Mouse (Mus musculus): ENCODE measurements around the gene Atg14. TPM values are rescaled to one million over a fixed set of nuclear protein-coding genes. Genes with fewer than 3 reads are reported as not detected.
A peak's percentile ranks its signal among the peaks of the same experiment; 100 is the strongest.

The Atg14 gene
- total RNA-seq, 2 experiments from 2014 or later = 19.7 to 20.9 TPM

DNA sequence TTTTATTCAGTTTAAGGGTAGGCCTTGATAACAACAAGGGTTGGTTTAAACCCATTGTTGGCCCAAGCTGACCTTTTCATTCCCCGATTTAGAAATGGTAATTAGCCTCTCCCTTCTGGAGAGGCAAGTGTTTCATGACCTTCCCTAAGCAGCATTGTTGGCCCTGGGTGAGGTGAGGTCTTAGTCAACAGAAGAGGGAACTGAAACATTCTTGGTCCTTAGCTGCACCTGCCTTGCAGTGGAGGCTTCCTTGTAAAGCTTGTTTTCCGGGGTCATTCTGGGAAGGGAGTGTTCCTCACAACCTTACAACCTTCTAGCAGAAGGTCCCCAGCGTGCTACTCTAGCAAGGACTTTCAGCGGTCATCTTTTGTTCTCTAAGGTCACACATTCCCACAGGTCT lies 2.3 kb upstream of the Atg14 start:
- no peak overlapping the region for H3K27ac ChIP-seq
- TF ChIP-seq CTCF (conservative IDR thresholded peaks at IDR 0.05) = no peak

DNA sequence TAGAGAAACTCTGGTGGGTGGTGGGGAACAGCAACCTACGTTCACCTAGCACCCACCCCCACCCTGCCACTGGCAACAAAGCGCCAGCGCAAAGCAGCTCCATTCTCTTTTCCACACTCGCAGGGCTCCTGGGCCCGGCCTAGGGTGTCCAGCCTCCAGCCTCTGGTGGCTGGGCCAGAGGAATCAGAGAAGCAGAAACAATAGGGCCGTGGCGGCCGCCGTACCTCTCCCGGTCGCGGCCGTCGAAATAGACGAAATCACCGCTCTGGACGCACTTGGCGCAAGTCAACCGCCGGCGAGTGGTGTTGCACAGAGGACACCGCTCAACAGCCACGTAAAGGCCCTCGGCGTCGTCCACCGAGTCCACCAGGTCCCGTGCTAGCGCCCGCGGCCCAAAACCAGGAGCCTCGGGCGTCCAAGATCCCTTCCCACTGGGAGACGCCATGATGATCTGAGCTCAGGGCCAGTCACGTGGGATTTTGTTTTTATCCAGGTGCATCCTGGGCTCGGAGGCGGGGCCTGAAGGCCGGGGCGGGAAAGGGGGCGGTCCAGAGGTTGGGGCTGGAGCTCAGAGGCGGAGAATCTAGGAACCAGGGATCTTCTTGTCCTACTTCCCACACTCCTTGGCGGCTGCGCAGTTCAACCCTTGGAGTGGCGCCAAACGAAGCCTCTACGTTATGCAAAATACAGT lies 2.3 kb downstream of the Atg14 start:
- DNase-seq (ENCODE audit: low spot score in 2 of 2) = peak; percentile 93 to 95
- peak overlapping the region; percentile 67 for H3K4me3 ChIP-seq
- H3K27ac ChIP-seq = peak overlapping the region; percentile 92
- no peak for TF ChIP-seq CTCF (conservative IDR thresholded peaks at IDR 0.05)

More for the DNA sequence above, 2.3 kb upstream of the Atg14 start:
- no peak for DNase-seq (ENCODE audit: low spot score in 2 of 2)
- no peak overlapping the region for H3K4me3 ChIP-seq

DNA sequence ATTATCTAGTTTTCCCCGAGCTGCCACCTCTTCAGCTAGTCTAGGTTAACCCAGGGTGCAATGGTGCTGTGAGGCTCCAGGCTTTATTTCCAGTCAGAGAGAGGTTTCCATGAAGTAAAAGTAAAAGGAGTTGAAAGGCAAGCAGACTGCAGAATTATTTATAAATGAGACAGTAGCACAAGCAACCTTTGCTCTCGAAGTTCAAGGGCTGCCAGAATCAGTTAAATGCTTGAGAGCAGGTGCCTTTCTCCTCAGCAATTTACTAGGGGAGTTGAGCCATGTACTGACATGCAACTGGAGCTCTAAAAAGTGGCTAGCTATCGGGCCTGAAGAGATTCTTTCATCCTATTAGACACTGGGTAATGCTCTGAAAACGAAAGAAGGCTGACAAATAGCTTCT lies 7.3 kb downstream of the Atg14 start:
- H3K4me3 ChIP-seq = no peak overlapping the region
- no peak for DNase-seq (ENCODE audit: low spot score in 2 of 2)
- no peak overlapping the region for H3K27ac ChIP-seq
- no peak for TF ChIP-seq CTCF (conservative IDR thresholded peaks at IDR 0.05)

DNA sequence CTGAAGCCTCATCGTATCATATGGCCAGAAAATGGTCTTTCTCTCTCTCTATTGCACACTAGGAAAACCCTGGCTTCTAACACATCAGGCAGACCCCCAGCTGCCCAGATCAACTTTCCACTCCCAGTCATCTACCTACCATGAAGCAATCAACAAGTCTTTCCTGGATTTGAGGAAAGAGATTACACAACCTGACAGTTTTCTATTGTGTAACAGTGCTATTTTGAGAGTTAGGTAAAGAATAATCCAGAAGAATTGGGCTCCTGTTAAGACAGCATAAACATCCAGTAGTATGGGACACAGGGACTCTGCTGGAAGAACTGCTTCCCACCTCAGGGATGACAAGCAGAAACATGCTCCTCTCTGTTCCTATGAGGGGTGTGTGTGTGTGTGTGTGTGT lies 7.9 kb downstream of the Atg14 start:
- no peak for DNase-seq (ENCODE audit: low spot score in 2 of 2)

DNA sequence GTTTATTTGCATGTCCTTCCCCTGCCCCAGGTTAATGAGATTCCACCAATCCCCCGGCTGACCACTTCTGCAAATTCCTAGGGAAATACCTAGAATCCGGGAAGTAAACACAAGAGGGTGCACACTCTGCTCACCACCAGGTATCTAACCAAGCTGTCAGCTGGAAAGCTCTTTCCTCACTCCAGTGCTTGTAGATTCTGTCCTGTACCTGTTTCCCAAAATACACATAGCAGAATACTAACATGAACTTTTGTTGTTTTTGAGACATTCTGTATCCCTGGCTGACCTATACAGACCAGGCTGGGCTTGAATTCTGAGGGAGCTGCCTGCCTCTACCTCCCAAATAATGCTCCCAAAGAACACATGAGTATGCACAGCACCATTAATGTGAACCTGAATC lies 9.7 kb downstream of the Atg14 start:
- Histone ChIP-seq H3K4me3 (no peak overlapping the region), H3K27ac (no peak overlapping the region)
- TF ChIP-seq CTCF (conservative IDR thresholded peaks at IDR 0.05) = no peak
- DNase-seq (ENCODE audit: low spot score in 2 of 2) = no peak

More for the DNA sequence above, 7.9 kb downstream of the Atg14 start:
- no peak for TF ChIP-seq CTCF (conservative IDR thresholded peaks at IDR 0.05)
- Histone ChIP-seq H3K4me3 (no peak overlapping the region), H3K27ac (no peak overlapping the region)

DNA sequence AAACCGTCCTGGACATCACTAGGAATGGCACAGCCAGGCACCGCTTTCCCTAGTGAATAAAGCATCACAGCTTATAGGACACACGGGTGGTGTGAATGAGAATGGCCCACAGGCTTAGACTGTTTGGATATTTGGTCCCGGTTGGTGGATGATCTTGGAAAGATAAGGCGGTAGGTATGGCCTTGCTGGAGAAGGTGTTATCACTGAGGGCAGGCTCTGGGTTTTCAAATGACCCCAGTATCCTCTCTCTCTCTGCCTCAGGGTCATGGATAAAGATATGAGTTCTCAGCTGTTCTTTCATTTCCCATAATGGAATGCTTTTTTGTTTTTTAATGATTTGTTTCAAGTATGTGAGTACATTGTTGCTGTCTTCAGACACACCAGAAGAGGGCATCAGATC lies 15.2 kb downstream of the Atg14 start:
- DNase-seq (ENCODE audit: low spot score in 2 of 2) = no peak
- Histone ChIP-seq H3K4me3 (no peak overlapping the region), H3K27ac (no peak overlapping the region)
- peak; percentile 24 for TF ChIP-seq CTCF (conservative IDR thresholded peaks at IDR 0.05)

DNA sequence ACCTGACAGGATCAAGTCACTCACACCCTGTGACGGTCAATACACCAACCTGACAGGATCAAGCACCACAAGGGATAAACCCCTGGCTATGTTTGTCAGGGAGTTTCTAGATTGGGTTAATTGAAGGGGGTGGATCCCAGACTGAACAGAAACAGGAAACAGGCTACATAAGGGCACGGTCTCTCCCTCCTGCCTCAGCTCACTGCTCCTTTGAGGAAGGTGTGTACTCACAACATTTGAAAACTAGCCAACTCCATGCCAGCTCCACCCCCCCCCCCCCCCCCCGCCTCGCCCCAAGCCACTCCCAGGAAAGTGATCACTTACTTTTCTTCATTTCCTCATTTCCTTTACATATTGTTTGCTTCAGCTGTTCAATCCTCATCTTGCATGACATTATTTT lies 16.2 kb downstream of the Atg14 start:
- DNase-seq (ENCODE audit: low spot score in 2 of 2) = no peak
- TF ChIP-seq CTCF (conservative IDR thresholded peaks at IDR 0.05) = no peak
- H3K4me3 ChIP-seq = no peak overlapping the region
- no peak overlapping the region for H3K27ac ChIP-seq

DNA sequence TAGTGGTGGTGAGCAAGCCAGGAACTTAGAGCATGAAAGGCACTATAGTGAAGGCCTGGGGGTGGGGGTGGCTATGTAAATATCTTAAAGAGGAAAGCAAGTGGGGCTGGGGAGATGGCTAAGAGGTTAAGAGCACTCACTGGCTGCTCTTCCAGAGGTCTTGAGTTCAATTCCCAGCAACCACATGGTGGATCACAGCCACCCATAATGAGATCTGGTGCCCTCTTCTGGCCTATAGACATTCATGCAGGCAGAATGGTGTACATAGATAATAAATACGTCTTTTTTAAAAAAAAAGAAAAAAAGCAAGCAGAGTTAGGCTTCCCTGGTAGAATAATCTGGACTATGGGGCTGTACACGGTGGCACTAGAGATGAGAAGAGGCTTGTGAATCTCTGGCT lies 17.1 kb downstream of the Atg14 start:
- Histone ChIP-seq H3K27ac (no peak overlapping the region), H3K4me3 (no peak overlapping the region)
- TF ChIP-seq CTCF (conservative IDR thresholded peaks at IDR 0.05) = peak; percentile 41
- DNase-seq (ENCODE audit: low spot score in 2 of 2) = no peak

DNA sequence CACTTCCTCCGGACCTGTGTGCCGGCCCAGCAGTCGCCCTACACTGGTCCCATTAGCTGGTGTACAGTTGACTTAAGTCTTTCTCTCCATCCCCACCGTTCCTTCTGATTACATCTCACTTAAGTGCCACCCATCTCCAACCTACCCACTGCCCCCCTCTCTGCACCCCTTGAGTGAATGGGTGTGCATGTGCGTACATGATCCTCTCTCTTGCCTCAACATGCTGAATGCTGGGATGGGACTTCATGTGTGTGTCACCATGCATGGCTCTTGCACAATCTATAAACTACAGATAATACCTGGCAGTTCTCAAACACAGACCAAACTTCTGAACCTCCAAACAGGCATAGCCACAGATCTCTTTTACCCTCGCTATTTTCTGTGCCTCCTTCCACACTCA lies 18.8 kb downstream of the Atg14 start:
- DNase-seq (ENCODE audit: low spot score in 2 of 2) = no peak
- Histone ChIP-seq H3K27ac (no peak overlapping the region), H3K4me3 (no peak overlapping the region)
- no peak for TF ChIP-seq CTCF (conservative IDR thresholded peaks at IDR 0.05)

DNA sequence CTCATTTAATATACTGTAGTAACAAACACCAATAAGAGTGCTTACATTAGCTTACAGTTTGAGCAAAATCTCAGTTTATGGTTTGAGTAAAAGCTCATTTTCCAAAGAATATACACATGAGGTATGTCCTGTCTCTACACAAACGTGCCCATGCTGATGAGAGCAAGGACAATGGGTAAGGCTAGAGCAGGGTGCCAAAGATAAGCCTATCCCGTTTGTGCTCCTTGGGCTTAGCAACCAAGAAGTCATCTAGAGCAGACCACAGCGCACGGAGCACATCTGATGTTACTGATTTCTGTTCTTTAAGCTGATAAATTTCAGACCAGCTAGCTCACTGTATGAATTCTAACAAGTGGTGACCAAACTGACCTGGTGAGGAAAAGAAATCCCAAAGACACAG lies 25.6 kb downstream of the Atg14 start:
- DNase-seq (ENCODE audit: low spot score in 2 of 2) = no peak
- Histone ChIP-seq H3K27ac (no peak overlapping the region), H3K4me3 (no peak overlapping the region)
- TF ChIP-seq CTCF (conservative IDR thresholded peaks at IDR 0.05) = no peak

DNA sequence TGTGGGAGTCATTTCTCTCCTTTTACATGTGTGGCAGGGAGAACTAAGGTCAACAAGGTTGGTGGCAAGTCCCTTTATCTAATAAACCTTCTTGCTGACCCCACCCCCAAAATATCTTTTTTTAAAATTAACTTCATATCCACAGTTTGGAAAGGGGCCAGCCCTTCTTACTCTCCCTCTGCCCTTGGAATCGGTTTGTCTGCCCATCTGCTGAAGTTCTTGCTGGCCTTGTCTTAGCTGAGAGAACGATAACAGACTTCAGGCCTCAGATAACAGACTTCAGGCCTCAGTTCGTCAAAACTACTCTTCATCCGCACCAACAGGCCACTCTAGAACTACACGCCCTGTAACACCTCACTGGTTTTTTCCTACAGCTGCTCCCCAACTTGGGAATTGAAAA lies 26.2 kb downstream of the Atg14 start:
- DNase-seq (ENCODE audit: low spot score in 2 of 2) = no peak
- Histone ChIP-seq H3K4me3 (no peak overlapping the region), H3K27ac (no peak overlapping the region)
- TF ChIP-seq CTCF (conservative IDR thresholded peaks at IDR 0.05) = no peak

DNA sequence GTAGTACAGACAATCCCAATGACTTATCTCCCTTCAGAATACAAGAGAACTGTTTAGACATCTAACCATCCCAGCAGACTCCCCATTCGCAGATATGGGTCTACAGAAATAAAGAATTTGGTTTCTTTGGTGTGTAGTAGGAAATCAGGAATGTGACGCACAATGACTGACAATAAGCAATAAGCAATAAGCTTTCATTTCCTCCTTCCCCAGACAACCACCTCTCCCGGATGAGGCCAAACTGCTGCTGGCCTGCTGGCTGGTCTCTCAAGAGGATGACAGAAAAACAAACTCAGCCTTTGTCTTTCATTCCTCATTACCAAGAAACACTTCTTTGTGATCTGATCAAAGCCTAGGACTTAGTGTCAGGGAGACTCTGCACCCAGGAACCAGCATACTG lies 28.2 kb downstream of the Atg14 start:
- no peak for TF ChIP-seq CTCF (conservative IDR thresholded peaks at IDR 0.05)
- no peak overlapping the region for H3K27ac ChIP-seq
- DNase-seq (ENCODE audit: low spot score in 2 of 2) = no peak
- no peak overlapping the region for H3K4me3 ChIP-seq

DNA sequence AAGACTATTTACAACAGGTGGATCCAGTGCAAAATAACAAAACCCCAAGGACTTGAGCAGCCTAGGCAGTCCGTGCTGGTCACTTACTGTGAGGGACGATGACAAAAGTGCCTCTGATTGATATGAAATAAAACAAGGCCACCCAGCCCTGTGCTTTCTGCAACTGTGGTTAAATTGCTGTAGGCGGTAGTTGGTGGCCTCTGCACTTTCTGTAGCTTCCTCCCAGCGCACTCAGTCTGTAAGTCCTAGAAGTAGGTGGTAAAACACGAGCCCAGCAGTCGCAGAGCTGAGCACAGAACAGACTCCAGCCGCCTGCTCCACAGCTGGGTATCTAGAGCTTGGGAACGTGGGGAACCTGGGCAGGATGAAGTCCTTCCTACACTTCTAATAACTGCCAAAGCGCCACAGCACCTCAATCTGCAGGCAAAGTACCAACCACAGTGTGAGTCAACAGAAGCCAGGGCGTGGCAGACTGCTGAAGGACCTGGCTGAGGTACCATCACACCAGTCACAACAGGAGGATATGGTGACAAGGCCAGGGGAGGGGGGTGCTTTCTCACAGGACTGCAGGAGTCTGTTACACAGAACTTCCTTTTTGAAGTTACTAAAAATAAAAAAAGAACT lies 29.0 kb downstream of the Atg14 start:
- TF ChIP-seq CTCF (conservative IDR thresholded peaks at IDR 0.05) = no peak
- no peak for DNase-seq (ENCODE audit: low spot score in 2 of 2)
- Histone ChIP-seq H3K27ac (no peak overlapping the region), H3K4me3 (no peak overlapping the region)

DNA sequence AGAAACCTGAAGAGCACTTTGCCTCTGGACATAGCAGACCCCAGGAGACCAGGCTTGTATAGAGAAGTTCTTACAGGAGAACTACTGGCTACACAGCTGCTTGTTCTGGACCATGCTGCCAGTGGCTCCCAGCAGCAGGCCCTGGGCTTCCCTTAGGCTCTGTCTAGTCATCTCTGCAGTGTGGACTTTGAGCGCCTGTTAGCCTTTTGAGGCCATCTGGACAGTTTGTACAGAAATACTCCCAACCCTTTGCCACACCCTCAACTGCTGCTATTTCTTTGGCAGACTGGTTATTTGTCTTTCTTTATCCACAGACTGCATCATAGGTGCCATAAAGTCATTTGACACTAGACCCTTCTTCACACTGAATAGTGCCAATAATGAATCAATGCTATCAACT lies 35.4 kb downstream of the Atg14 start:
- Histone ChIP-seq H3K27ac (no peak overlapping the region), H3K4me3 (no peak overlapping the region)
- no peak for TF ChIP-seq CTCF (conservative IDR thresholded peaks at IDR 0.05)
- DNase-seq (ENCODE audit: low spot score in 2 of 2) = no peak
